Mouse (Mus musculus) kidney, adult 11 months (tissue): ENCODE results near the gene Plek2.

Experiments used
- DNase-seq: peaks from one replicate; pipeline ENCODE4 v3.0.0; 2022

The Plek2 gene

GRCm38 (mm10) chr12:78910684-78911461 lies 4.1 kb upstream of the Plek2 start:
- no peak for DNase-seq

DNA sequence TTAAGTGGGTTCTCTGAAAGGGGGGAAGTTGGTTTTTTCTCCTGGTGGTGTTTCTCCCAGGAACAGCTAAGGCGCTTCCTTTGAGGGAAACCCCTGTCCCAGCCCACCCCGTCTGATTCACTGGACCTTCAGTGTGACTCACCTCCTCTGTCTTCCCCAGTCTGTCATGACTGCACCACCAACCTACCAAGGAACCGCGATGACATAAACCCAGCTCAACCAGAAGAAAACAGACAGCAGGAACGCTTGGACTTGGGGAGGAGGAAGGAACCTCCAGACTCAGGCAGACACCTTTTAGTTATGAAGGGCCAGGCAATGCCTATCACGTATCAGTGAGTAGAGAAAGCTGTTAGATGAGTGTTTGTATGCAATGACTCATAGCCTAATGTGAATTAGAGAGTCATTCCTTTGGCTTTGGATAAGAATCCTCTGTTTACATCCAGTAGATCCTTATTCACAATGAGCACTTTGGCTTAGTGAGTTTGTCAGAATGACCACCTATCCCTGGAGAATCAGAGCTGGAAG lies 1.4 kb upstream of the Plek2 start:
- no peak for DNase-seq

- no peak for DNase-seq
These were observed 2.3 kb downstream of the Plek2 start for GRCm38 (mm10) chr12:78904499-78904898.

DNA sequence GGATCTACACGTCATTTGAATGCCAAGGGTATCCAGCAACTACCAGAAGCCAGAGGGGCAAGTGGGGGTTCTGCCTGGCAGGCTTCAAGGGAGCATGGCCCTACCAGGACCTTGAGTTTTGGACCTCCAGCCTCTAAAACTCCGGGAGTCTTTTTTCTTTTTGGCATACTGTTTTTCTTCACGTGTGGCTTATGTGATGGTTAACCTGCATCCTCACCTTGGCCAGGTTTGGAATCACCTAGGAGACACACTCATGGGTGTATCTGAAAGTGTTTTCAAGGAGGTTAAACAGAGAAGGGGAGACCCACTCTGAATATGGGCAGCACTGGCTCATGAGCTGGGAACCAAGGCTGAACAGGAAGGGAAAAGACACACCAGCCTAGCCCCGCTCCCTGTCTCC lies 3.5 kb downstream of the Plek2 start:
- DNase-seq: no peak

- no peak for DNase-seq
These were observed 5.3 kb downstream of the Plek2 start for GRCm38 (mm10) chr12:78901467-78901866.

GRCm38 (mm10) chr12:78897861-78898260 lies 8.9 kb downstream of the Plek2 start:
- DNase-seq: no peak

GRCm38 (mm10) chr12:78891149-78891548 lies 15.6 kb downstream of the Plek2 start:
- no peak for DNase-seq

GRCm38 (mm10) chr12:78890062-78890461 lies 16.7 kb downstream of the Plek2 start:
- DNase-seq: peak; percentile 31

DNA sequence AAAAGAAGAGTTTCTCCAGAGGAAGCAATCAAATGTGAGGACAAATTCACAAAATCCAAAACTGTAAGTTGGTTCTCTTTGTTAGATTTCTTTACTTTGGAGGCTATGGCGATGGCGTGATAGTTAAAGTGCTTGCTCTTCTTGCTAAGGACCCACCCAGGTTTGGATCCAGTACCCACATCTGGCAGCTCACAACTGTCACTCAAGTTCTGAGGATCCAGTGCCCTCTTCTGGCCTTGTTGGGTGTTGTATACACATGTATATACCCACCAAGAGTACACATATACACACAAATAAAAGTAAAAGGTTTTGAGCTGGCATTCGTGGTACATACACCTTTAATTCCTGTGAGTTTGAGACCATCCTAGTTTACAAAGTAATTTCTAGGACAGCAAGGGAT lies 32.2 kb downstream of the Plek2 start:
- no peak for DNase-seq

GRCm38 (mm10) chr12:78868115-78868514 lies 38.6 kb downstream of the Plek2 start:
- DNase-seq: no peak

GRCm38 (mm10) chr12:78865434-78865833 lies 41.3 kb downstream of the Plek2 start:
- DNase-seq: no peak

- no peak for DNase-seq
These were observed 44.5 kb downstream of the Plek2 start for GRCm38 (mm10) chr12:78862254-78862730.

DNA sequence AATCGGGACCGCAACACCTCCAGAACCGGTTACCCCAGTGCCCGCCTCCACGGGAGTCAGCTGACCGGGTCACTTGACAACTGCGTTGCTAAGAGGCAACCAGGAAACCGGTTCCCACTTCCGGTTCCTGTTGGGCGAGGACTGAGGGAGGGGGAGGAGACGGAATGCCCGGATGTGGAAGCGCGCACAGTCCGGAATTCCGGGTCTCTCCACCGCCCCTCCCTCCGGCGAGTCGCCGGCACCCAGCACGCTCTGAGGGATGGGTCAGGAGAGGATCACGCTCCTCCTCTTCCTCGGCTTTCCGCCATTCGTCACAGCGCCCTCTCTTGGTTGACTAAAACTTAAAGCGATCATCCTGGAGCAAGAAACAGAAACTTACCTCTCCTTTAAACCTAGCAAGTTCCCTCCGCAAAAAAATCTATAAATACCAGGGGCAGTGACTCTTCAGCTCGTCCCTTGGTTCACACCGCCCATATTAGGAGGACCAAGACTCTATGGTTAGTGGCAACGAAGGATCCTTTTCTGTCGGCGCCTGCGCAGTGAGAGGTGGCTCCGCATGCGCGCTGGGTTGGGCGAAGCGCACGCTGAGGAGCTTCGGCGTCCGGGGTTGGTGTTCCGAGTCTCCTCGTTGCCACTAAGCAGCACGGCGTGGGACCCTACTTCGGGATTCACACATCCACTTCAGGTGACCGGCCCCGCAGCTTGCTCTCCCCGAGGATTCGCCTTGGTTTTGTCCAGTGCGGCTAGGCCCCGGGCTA lies 45.1 kb downstream of the Plek2 start, which contains the start of the genes Atp6v1d and Eif2s1:
TSS of gene Atp6v1d (minus strand) at position 143 of the 758 bp plus-strand sequence.
TSS of gene Eif2s1 (plus strand) at position 324 of the 758 bp plus-strand sequence.
- peak; percentile 99 for DNase-seq

DNA sequence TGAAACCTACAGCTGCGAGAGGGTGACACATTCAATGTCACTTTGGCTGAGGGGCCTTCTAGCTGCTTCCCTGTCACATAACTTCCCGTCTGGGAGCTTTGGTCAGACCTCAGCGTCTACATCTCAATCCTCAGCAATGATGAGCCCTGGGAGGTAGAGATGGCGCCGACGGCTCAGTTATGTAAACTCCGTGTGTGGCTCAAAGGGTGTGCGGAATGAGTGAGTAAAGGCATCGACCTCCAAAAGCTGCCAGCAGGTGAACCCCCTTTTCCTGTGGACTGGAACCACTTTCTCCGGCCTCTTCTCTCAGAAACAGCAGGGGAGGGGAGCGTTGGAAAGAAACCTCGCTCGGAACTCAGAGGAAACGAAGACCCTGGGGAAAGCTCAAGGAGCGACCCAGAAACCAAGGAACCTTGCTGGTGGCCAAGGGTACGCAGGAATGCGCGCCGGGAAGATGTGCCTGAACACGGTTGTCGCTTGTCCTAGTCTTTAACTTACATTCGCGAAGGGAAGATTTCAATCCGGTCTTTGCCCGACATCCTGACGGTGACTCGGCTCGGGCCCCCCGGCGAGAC lies 45.8 kb downstream of the Plek2 start:
- DNase-seq: no peak

DNA sequence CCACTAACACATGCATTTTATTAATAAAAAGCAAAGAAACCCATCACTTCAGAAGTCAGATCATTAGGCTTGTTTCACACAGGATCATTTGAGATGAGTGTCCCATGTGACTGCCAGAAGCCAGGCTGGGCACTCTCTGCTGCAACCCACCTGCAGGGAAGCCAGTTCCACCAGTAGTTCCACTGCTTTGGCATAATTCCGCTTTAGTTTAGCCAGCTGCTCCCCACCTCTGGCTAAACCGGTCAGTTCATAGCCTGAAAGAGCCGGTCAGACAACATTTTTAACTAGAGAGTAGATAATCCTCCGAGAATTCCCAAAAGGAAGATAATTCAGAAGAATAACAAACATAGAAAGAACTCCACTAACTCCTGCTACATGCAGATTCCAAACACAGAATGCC lies 58.5 kb downstream of the Plek2 start:
- DNase-seq: peak; percentile 10

- DNase-seq: no peak
These were observed 64.3 kb downstream of the Plek2 start for GRCm38 (mm10) chr12:78842429-78842828.

DNA sequence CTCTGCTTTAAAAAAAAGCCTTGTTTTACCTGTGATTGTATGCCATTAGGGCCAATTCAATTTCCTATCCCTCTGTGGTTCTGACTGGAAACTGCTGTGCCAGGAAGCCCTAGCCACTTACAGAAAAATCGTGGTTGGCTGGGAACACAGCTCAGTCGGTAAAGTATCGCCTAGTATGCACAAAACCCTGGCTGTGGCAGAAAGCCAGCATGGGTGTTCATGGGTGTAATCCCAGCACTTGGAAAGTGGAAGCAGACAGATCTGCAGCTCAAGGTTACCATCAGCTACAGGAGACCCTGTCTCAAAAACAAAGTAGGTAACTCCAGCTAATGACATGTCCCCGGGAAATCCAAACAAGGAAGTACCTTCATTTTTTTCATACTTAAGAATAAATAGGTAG lies 66.9 kb downstream of the Plek2 start:
- no peak for DNase-seq
